Mouse (Mus musculus): ENCODE results near the gene Serping1.

GRCm38 (mm10) chr2:84741841-84742450 is 33.3 kb downstream of the Serping1 start:
- TF ChIP-seq POLR2A (IDR thresholded peaks at IDR 0.05; ENCODE audit: borderline replicate concordance, extremely low read depth, insufficient read depth, insufficient read length, poor library complexity, severe bottlenecking): no peak
- no peak for TF ChIP-seq CTCF (IDR thresholded peaks at IDR 0.05; ENCODE audit: borderline replicate concordance, extremely low read depth, insufficient read depth, insufficient read length)

Data from brain, embryonic 14.5 days (tissue).